Mouse (Mus musculus) thymus, adult 2 months (tissue): ENCODE measurements around the gene 3100002H09Rik.

ENCODE experiments used
- CTCF ChIP-seq: fragments of 200-500 bp; IDR thresholded peaks from 2 replicates; pipeline ENCODE4 v1.5.1; 2012; ENCODE audit warnings: mild to moderate bottlenecking, control low read depth, low read length, moderate library complexity, borderline replicate concordance; ENCODE audit not compliant: control insufficient read depth, poor library complexity, insufficient read depth; ENCODE audit errors: extremely low read depth
- POLR2A ChIP-seq: fragments of 200-500 bp; IDR thresholded peaks from 2 replicates; pipeline ENCODE4 v1.6.1; 2012; ENCODE audit warnings: mild to moderate bottlenecking, low read length, control low read depth, moderate library complexity; ENCODE audit not compliant: control insufficient read depth, poor library complexity, insufficient read depth; ENCODE audit errors: extremely low read depth

DNA sequence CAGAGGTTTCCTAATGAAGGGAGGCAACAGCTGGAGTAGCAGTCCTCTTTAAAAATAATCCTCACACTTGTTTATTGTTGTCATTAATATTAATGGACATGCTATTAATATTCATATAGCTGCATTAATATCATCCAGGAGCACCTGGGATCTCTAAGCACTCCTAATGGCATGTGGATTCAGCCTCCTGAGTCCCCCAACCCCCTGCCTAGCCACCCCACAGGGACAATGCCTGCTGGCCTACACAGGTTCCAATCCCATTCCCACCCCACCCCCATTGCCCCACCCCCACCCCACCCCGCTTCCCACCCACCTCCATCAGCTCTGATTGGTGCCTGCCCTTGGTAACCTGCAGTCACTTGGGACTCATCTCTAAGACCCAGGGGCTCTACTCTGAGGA is 6.0 kb upstream of the 3100002H09Rik start:
- TF ChIP-seq CTCF (no peak), POLR2A (no peak)
